Mouse (Mus musculus): Measurements from ENCODE around the gene Capn10. TPM values are rescaled to one million over a fixed set of nuclear protein-coding genes. Genes with fewer than 3 reads are reported as not detected.
A peak's percentile ranks its signal among the peaks of the same experiment; 100 is the strongest.

Gene Capn10
- total RNA-seq (2021): 10 to 100 TPM; 42.2 to 45.8 TPM

GRCm38 (mm10) chr1:92934182-92934827 lies at the start of gene Capn10:
TSS of gene Capn10 (plus strand) at chr1:92934376.
- peak; percentile 97 for DNase-seq

GRCm38 (mm10) chr1:92888901-92889655 lies 45.1 kb upstream of the Capn10 start:
- DNase-seq: no peak

GRCm38 (mm10) chr1:92892791-92893190 lies 41.4 kb upstream of the Capn10 start:
- DNase-seq: no peak

GRCm38 (mm10) chr1:92893896-92894295 lies 40.3 kb upstream of the Capn10 start:
- no peak for DNase-seq

- DNase-seq: peak; percentile 72 to 74
These were observed 39.1 kb upstream of the Capn10 start for GRCm38 (mm10) chr1:92895089-92895488.

GRCm38 (mm10) chr1:92902786-92903185 lies 31.4 kb upstream of the Capn10 start, which contains the start of gene Ankmy1:
TSS of gene Ankmy1 (minus strand) at chr1:92902906.
- peak in 1 of 2 experiments; percentile 58 for DNase-seq

- no peak for DNase-seq
These were observed 30.5 kb upstream of the Capn10 start for GRCm38 (mm10) chr1:92903627-92904026.

- DNase-seq: no peak
These were observed 28.4 kb upstream of the Capn10 start for GRCm38 (mm10) chr1:92905703-92906310.

DNA sequence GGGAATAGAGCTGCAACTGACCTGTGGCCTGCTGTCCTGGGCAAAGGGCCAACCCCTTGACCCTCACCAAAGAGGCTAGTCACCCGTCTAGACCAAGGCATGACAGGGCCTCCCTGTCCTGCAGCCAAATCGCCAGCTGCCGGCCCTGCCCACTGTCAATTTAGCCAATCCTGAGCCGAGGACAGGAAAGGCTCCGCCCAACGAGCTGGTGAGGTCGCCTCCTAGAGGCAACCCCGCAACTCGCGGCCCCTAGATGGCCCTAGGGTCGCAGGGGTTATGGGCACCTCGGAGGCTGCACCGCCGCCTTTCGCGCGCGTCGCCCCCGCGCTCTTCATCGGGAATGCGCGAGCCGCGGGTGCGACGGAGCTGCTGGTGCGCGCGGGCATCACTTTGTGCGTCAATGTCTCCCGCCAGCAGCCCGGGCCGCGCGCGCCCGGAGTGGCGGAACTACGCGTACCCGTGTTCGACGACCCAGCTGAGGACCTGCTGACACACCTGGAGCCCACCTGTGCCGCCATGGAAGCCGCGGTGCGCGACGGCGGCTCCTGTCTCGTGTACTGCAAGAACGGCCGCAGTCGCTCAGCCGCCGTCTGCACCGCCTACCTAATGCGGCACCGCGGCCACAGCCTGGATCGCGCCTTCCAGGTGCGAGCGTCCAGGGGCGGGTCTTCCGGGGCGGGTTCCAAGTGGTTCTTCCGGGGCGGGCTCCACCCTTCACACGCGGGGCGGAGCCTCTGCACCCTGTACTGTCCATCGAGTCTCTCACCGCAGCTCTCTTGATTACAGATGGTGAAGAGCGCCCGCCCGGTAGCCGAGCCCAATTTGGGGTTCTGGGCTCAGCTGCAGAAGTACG lies 27.2 kb upstream of the Capn10 start, which contains the start of gene Dusp28:
Gene Dusp28 (plus strand): TSS at position 203 of the 853 bp plus-strand sequence.
- DNase-seq: peak; percentile 77 to 80

GRCm38 (mm10) chr1:92907632-92908360 lies 26.4 kb upstream of the Capn10 start:
- no peak for DNase-seq

- no peak for DNase-seq
These were observed 25.5 kb upstream of the Capn10 start for GRCm38 (mm10) chr1:92908664-92909063.

DNA sequence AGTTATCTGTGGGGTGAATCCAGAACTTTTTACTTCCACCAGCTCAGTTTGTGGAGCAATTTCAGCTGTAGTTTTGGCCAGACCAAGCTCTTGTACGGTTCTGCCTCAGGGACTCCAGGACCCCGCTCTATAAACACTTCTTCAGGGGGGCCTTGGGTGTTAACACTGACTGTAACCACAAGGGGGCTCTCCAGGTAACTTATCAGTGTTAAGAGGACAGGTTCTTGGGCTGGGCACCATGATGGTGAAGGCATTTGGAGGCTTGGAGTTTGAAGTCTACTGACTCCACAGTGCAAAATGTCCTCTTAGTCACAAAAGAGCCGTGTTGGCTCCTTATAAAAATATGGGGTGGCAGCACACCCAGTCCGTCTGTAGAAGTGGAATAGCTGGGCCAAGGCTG lies 25.1 kb upstream of the Capn10 start:
- DNase-seq: no peak

- peak; percentile 73 to 81 for DNase-seq
These were observed 23.8 kb upstream of the Capn10 start, which contains the start of gene Rnpepl1 for GRCm38 (mm10) chr1:92910239-92910885. TSS of gene Rnpepl1 (plus strand) at chr1:92910783.

DNA sequence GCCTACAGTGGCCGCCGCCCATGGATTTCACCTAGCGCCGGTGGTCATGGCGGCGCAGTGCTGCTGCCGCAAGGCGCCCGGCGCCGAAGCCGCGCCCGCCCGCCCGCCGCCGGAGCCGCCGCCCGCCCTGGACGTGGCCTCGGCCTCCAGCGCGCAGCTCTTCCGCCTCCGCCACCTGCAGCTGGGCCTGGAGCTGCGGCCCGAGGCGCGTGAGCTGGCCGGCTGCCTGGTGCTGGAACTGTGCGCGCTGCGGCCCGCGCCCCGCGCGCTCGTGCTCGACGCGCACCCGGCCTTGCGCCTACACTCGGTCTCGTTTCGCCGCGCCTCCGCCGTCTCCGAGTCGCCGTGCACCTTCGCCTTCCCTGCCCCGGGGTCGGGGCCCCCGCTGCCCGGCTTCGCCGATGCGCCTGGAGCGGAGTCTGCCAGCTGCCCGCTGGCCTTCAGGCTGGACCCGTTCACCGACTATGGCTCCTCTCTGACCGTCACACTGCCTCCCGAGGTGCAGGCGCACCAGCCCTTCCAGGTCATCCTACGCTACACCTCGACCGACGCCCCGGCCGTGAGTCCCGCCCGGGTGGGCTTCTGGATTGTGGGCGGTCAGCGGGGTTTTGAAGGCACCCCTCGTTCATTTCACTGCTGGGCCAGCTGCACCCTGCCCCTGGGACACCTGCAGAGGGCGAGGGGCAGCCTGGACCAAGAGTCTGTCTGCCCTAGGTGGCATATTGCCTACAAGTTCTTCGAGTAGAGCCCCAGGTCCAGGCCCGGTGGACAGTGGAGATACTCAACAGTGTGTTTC lies 23.1 kb upstream of the Capn10 start:
- DNase-seq: peak; percentile 67 to 68

- DNase-seq: peak in 1 of 2 experiments; percentile 14
These were observed 22.4 kb upstream of the Capn10 start for GRCm38 (mm10) chr1:92911721-92912138.

DNA sequence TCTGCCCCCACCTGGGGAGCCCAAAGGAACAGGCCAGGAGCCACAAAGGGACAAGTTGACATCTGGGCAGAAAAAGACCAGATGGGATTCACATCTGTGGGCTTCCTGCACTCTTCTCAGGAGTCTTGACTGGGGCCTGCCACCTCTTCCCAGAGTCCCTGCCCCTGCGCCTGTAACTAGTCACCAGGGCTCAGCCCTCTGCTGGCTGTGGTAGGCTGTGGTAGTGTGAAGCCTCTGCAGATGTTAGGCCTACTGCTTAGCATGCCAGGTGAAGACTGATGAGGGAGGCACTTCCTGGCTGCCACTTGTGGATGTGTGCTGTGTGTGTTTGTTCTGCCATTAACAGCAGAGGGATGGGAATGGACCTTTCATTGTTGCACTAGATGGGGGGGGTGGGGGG lies 21.9 kb upstream of the Capn10 start:
- peak in 1 of 2 experiments; percentile 2 for DNase-seq

DNA sequence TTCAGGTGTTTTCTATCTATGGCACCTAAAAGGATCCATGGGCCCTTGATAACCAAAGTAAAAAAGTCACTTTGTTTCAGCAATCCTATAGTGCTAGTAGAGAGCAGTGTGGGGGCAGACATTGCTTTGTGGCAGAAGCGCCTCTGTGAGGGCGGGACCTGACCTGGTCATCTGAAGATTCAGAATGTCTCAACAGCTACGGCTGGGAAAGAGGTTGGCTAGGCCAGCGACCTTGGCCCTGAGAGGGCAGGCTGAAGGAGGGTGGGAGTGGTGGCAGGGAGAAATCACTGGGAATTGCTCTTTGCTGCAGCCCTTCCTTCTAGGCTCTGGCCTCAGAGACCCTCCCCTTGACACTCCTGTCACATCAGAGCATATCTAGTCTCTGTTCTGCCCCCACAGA lies 19.9 kb upstream of the Capn10 start:
- DNase-seq: no peak

DNA sequence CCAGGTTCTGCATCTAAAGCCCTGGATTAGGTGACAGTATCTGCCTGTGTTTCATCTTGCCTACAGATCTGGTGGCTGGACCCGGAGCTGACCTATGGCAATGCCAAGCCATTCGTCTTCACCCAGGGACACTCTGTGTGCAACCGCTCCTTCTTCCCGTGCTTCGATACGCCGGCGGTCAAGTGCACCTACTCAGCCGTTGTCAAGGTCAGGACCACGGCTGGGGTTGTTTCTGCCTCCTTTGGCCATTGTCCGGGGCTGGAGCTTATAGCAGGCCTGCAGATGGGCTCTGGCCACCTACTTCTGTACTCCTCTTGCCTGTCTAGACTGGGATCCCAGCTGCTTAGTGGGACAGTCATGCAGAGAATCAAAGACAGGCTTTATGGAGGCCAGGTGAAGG lies 19.2 kb upstream of the Capn10 start:
- DNase-seq: peak in 1 of 2 experiments; percentile 1

- no peak for DNase-seq
These were observed 17.5 kb upstream of the Capn10 start for GRCm38 (mm10) chr1:92916725-92917124.

- DNase-seq: no peak
These were observed 15.0 kb upstream of the Capn10 start for GRCm38 (mm10) chr1:92919151-92919550.
